Mouse (Mus musculus): Measurements from ENCODE around the gene Efs.
"Not testable (repeated sequence)": the region's sequence is repeated elsewhere in the genome, so short reads cannot be mapped to it uniquely, and the experiment has no call there.

Efs gene

GRCm38 (mm10) chr14:54947008-54947407 is 21.1 kb upstream of the Efs start:
- not testable (repeated sequence) for DNase-seq

DNA sequence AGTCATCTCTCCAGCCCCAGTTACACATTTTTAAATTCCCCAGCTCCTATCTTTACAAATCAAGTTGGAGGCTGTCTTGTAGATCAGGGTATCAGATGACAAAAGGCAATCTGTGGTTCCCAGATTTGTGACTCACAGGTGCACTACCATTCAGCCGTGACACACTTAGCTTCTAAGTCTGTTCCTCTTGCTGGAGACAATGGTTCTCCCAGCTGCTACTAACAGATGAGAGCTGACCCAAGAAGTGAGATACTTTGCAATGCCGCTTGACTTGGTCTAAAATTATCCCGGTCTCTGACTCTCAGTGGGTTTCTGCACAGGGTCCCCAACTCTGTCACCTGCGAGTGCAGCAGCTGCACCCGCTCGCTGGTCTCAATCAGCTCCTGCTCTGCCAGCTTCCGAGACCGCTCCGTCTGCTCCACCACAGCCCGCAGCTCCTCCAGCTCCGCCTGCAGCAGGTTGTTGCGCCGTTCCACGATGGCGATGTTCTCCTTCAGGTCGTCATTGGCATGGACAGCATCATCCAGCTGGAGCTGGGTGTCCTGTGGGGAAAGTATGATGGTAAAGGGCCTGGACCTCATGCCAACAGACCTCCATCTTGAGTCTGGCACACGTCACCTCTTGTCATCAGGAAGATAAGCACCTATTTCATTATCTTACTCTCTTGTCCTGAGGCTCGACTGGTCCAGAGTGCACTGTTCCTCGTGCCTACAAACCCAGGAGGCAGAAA is 20.2 kb upstream of the Efs start:
- DNase-seq: no peak

DNA sequence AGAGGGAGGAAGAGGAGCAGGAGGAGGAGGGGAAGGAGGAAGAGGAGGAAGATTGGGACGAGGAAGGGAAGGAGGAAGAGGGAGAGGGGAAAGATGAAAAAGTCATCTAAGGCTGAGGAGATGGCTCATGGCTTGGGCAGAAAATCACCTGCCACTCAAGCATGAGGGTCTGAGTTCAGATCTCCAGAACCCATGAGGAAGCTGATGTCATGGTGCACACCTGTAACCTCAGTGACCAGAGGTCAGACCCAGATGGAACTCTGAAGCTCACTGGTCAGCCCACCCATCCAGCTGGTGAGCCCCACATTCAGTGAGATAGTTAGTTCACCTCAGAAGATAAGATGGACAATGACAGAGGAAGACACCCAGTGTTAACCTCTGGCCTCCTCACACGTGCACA is 19.0 kb upstream of the Efs start:
- no peak for DNase-seq

- no peak for DNase-seq
Measured at GRCm38 (mm10) chr14:54943971-54944370, 18.0 kb upstream of the Efs start.

GRCm38 (mm10) chr14:54942479-54942878 is 16.6 kb upstream of the Efs start:
- no peak for DNase-seq

- DNase-seq: no peak
Measured at GRCm38 (mm10) chr14:54941024-54941978, 15.4 kb upstream of the Efs start.

DNA sequence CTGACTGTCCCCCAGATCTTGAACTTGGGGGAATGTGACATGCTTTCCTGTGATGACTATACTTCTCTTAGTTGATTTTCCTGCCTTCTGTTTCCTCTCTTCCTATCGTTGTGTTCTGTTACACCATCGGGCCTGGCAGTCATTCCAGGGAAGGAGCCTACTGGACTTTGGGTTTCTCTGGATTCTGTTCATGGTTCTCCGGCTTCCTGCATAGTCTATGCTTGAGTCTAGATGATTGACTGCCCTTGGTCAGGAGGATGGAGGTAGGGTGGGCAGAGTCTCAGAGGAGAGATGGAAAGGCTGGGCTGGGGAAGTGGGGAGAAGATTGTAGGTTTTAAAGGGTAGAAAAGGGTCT is 14.2 kb upstream of the Efs start:
- no peak for DNase-seq

- peak; percentile 72 for DNase-seq
Measured at GRCm38 (mm10) chr14:54939434-54940175, 13.7 kb upstream of the Efs start.

GRCm38 (mm10) chr14:54938431-54939219 is 12.7 kb upstream of the Efs start:
- DNase-seq: no peak

- no peak for DNase-seq
Measured at GRCm38 (mm10) chr14:54937361-54938182, 11.6 kb upstream of the Efs start.

- DNase-seq: no peak
Measured at GRCm38 (mm10) chr14:54936831-54937160, 10.9 kb upstream of the Efs start.

DNA sequence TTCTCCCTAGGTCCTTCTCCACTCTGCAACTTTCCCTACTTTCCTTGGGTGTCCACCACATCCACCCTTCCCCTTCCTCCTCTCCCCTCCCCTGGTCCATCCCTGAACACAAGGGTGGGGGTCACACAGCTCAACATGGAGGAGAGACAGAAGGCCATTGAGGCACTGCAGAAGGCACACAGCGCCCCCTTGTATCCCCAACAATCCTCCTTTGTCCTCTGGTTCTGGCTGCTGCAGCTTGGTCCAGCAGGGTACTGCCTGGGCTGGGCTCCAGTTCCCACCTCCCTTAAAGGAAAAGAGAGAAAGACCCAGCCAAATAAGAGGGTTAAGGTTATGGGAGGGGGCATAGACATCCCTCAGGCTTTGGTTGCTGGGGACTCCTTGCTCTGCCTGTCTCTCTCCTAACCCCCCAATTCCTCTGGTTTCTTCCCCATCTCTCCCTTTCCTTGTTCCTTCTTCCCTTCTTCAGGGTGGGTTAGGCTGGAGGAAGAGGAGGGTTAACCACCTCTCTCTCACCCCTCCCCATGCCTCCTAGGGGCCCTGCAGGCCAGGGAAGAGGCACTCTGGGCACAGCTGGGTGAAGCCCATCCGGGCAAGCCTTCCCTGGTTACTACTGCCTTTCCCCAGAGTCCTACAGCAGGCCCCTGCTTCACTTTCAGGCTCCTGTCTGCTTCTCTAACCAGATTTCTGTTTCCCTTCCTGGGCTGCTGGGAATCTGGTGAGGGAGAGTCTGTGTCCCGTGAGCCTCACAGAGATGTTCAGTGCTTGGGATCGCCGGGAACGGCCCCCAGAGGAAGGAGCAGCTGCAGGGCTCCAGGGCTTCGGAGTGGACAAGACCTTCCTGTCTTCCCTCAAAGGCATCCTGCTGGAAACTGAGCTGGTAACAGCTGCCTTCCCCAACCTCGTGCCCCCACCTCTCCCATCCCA is 10.2 kb upstream of the Efs start, which contains the start of gene Cmtm5:
Gene Cmtm5, plus strand, starts transcription at position 358 of the 927 bp plus-strand sequence.
- peak; percentile 63 for DNase-seq

DNA sequence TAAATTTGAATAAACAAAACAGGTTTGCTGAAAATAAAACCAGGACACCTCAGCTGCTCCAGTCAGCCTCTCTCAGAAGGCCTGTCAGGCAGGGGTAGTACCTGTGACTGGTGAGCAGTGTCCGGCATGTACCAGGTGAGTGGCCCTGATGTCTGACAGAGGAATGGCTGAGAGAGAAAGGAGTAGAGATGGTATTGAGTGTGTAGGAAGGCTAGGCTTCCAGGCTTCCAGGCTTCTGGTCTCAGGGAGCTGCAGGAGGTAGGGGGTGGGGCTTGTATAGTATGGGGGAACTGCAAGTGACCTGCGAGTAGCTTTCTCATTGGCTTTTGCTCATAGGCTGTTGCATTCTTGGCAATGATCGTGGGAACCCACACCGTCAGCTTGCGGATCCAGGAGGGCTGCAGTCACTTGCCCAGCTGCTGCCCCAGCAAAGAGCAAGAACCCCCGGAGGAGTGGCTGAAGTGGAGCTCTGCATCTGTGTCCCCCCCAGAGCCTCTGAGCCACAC is 6.8 kb upstream of the Efs start, which contains the start of gene Il25:
Gene Il25, plus strand, starts transcription at position 51 of the 506 bp plus-strand sequence.
- peak; percentile 80 for DNase-seq

- peak; percentile 31 for DNase-seq
Measured at GRCm38 (mm10) chr14:54930431-54930830, 4.5 kb upstream of the Efs start.

- DNase-seq: no peak
Measured at GRCm38 (mm10) chr14:54929801-54930200, 3.9 kb upstream of the Efs start.

DNA sequence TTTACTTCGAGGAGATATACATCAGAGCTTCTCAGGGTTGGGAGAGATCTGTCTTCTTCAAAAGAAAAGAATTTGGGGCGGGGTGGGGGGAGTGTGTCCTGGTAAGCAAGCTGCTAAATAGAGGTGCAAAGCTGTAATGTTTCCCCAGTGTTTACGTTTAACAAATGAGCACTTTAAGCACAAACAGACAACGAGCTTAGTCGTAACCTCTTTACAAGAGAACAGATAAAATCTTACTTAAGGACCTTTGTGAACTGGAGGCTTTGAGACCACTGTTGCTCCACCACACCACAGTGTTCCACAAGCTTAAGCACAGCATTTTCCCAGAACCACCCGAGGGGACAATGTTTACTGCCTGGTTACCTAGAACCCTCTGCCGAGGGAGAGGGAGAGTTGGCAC is 1.4 kb upstream of the Efs start:
- DNase-seq: no peak

DNA sequence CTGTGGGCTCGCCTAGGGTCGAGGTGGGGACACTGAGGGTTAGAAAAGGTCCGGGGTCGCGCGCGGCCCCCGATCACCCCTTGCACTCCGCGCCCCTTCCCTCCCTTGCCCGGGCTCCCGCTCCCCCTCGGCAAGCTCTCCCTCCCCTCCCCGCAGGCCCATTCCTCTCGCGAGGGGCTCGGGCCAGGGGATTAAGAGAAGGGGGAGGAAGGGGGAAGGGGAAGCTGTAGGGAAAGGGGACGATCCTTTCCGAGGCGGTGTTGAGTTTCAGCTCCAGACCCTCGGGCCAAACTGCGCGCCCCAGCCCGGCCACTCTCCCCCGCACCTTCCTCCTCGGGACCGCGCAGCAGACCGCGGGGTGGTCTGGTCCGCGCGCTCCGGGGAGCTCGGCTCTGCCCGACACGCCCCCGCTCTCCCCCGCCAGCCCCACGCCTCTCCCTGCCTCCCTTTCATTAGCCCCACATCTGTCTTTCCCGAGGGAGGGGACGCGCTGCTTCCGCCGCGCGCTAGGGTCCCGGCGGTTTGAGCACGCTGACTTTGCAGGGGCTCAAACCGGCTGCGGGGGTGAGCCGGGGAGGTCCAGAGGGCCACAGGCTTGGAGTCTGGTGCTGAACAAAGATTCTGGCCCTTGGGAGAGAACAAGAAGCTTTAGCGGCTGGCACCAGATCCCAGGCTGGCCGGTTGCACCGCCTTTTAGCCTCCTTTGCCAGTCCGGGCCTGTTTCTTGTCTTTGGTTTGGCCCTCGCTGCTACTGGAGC is 654 bp upstream of the Efs start:
- peak; percentile 90 for DNase-seq

GRCm38 (mm10) chr14:54924641-54925348 is 1.1 kb downstream of the Efs start:
- peak; percentile 78 for DNase-seq

Data from retina, postnatal 1 day (tissue).